Mouse (Mus musculus) E14TG2a.4 (cell line): ENCODE data around the gene Fam240b.

Source experiments
- CTCF ChIP-seq: conservative IDR thresholded peaks from 2 replicates; pipeline ENCODE4 v1.5.1; 2014; ENCODE audit warnings: low read length
- POU5F1 ChIP-seq: IDR thresholded peaks from 2 replicates; pipeline ENCODE4 v1.6.1; 2014; ENCODE audit warnings: low read length, borderline replicate concordance

GRCm38 (mm10) chr13:64493586-64493985 is 4.0 kb downstream of the Fam240b start:
- TF ChIP-seq CTCF: no peak
- TF ChIP-seq POU5F1: no peak
